Comparison of ENCODE assay signal across 16 mouse cellular contexts in the genomic region with DNA sequence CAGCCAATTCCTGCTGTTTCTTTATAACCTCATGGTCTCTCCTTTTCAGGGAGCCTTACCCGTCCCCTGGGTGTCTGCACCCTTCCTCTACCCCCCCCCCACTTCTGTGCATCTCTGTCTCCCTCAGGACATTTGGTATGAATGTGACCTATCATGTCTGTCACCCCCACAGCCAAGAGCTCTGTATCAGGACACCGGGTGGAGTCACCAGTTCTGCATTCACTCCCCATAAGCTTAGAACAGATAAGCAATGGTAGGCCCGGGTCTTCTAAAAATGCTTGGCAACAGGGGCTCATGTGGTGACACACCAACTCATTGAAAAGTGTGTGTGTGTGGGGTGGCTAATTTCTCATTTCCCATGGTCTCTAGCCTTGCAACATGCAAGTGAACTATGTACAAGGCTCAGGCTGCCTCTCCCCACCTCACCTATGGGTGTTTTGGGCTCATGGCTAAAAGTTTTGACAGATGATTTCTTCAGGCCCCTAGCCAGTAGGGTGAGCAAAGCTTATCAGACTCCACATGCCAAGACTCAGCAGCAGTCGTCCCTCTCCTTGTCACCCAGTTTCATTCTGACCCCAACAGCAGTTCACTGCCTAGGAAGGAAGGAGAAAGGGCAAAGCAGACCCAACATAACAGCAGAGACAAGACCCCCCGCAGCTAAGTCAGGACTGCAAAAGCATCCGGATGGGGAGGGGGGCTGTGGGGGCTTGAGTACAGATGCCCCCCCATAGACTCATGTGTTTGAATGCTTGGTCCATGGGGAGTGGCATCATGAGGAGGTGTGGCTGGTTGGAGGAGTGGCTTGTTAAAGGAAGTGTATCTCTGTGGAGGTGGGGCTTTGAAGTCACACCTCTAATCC.
DNase-seq lines count a peak whose midpoint lies in the region; ATAC-seq and TF ChIP-seq lines count a peak whose summit lies in the region.
"Had no signal": no experiment of that assay in that cellular context is flagged by ENCODE, and none has a peak within 500 bp of the region (broad histone marks: within the 10 kb centered on the region; RNA-seq: fewer than 3 reads in every experiment).

No protein-coding gene starts in this region.

- H3K36me3 ChIP-seq in heart, embryonic 10.5 days, result no peaks in the 10 kb centered on the region
- H3K36me3 ChIP-seq in heart, adult 2 months (ENCODE audit: control insufficient read depth, insufficient read depth, low read length), result peaks cover 5% of the 10 kb centered on the region; the same call in 1 of the 2 replicates
- peaks cover 68% of the 10 kb centered on the region for H3K36me3 ChIP-seq in G1E (replicated peaks)
- H3K36me3 ChIP-seq in embryonic facial prominence, embryonic 10.5 days (replicated peaks), result no peaks in the 10 kb centered on the region
- no peaks in the 10 kb centered on the region for H3K36me3 ChIP-seq in liver, embryonic 16.5 days (ENCODE audit: control insufficient read depth, insufficient read depth)
- no peaks in the 10 kb centered on the region for H3K36me3 ChIP-seq in kidney, embryonic 16.5 days (ENCODE audit: insufficient read depth, low read length)
- H3K36me3 ChIP-seq: hindbrain, embryonic 15.5 days; neural tube, embryonic 15.5 days had no signal

- peak overlapping the region; percentile 18; the same call in 1 of the 2 replicates for H3K27ac ChIP-seq in heart, embryonic 10.5 days
- H3K27ac ChIP-seq in heart, adult 2 months, result no peak overlapping the region
- 0 out of 2 replicates have a peak overlapping the region, but pooled peaks have one; percentile 6 for H3K27ac ChIP-seq in embryonic facial prominence, embryonic 10.5 days (replicated peaks)
- peak overlapping the region; percentile 75 for H3K27ac ChIP-seq in liver, embryonic 16.5 days (ENCODE audit: low read length)
- no peak overlapping the region for H3K27ac ChIP-seq in kidney, embryonic 16.5 days (ENCODE audit: low read length)
- H3K27ac ChIP-seq: hindbrain, embryonic 15.5 days; neural tube, embryonic 15.5 days had no signal

- no peak for TF ChIP-seq POLR2A in heart, adult 2 months (IDR thresholded peaks at IDR 0.05; ENCODE audit: insufficient read depth, low read depth, low read length)

- no peak for DNase-seq in heart, embryonic 10.5 days (ENCODE audit: low spot score)
- DNase-seq in heart, adult 2 months, result no peak
- DNase-seq in G1E (ENCODE audit: low spot score), result no peak
- no peak for DNase-seq in embryonic facial prominence, embryonic 10.5 days (ENCODE audit: low spot score)
- DNase-seq in heart, postnatal 4 days, result no peak
- DNase-seq: adrenal gland, adult 2 months; cerebellum, adult 9-10 months; kidney, adult 8-10 months; right cerebral cortex, postnatal 4 days; thymus, postnatal 25 days had no signal

- peaks cover 12% of the 10 kb centered on the region; the same call in 1 of the 2 replicates for H3K27me3 ChIP-seq in heart, embryonic 10.5 days (ENCODE audit: insufficient read depth, poor library complexity, severe bottlenecking)
- no peaks in the 10 kb centered on the region for H3K27me3 ChIP-seq in heart, adult 2 months (ENCODE audit: control insufficient read depth, insufficient read depth, low read length)
- no peaks in the 10 kb centered on the region for H3K27me3 ChIP-seq in G1E (ENCODE audit: insufficient read depth, low read length)
- H3K27me3 ChIP-seq in embryonic facial prominence, embryonic 10.5 days (replicated peaks; ENCODE audit: low read depth, poor library complexity, severe bottlenecking), result 0 out of 2 replicates have a peak, but pooled peaks cover 10% of the 10 kb centered on the region
- no peaks in the 10 kb centered on the region; the same call in 1 of the 2 replicates for H3K27me3 ChIP-seq in liver, embryonic 16.5 days (ENCODE audit: control insufficient read depth, insufficient read depth, low read depth, low read length)
- peaks cover 7% of the 10 kb centered on the region; the same call in 1 of the 2 replicates for H3K27me3 ChIP-seq in kidney, embryonic 16.5 days (ENCODE audit: insufficient read depth, low read length)
- H3K27me3 ChIP-seq: hindbrain, embryonic 15.5 days had no signal

- 46% methylated on average over 6 of the region's 6 CpGs for WGBS in heart, embryonic 10.5 days
- 53% methylated on average over 6 of the region's 6 CpGs for WGBS in heart, adult 2 months
- WGBS in embryonic facial prominence, embryonic 10.5 days, result 79% methylated on average over 6 of the region's 6 CpGs
- WGBS in liver, embryonic 16.5 days (ENCODE audit: insufficient replicate concordance), result 22% methylated on average over 6 of the region's 6 CpGs
- 82% methylated on average over 6 of the region's 6 CpGs for WGBS in kidney, embryonic 16.5 days

- peak; percentile 15; the same call in 1 of the 2 replicates for ATAC-seq in G1E (ENCODE audit: extremely low read depth, insufficient number of reproducible peaks, low FRiP score, poor library complexity, severe bottlenecking)
- ATAC-seq in liver, embryonic 16.5 days (ENCODE audit: low read depth), result peak; percentile 90
- ATAC-seq in kidney, embryonic 16.5 days (ENCODE audit: low FRiP score, low TSS enrichment), result no peak
- ATAC-seq: lung, postnatal 0 days had no signal

- peaks cover 39% of the 10 kb centered on the region for H3K4me1 ChIP-seq in heart, embryonic 10.5 days
- H3K4me1 ChIP-seq in heart, adult 2 months (ENCODE audit: control insufficient read depth, insufficient read depth, low read length), result peaks cover 11% of the 10 kb centered on the region
- peaks cover 26% of the 10 kb centered on the region for H3K4me1 ChIP-seq in G1E (ENCODE audit: insufficient read depth, low read depth, low read length)
- H3K4me1 ChIP-seq in embryonic facial prominence, embryonic 10.5 days, result peaks cover 53% of the 10 kb centered on the region
- H3K4me1 ChIP-seq in liver, embryonic 16.5 days (ENCODE audit: control insufficient read depth, low read depth, low read length), result peaks cover 17% of the 10 kb centered on the region
- no peaks in the 10 kb centered on the region for H3K4me1 ChIP-seq in kidney, embryonic 16.5 days (ENCODE audit: insufficient read depth, low read length)

- no peak for TF ChIP-seq CTCF in heart, adult 2 months (IDR thresholded peaks at IDR 0.05)
- TF ChIP-seq CTCF in G1E (IDR thresholded peaks at IDR 0.05; ENCODE audit: low read depth, low read length), result no peak

- H3K4me2 ChIP-seq in liver, embryonic 16.5 days (ENCODE audit: low read depth, low read length), result peak overlapping the region; percentile 33
- no peak overlapping the region for H3K4me2 ChIP-seq in kidney, embryonic 16.5 days (replicated peaks; ENCODE audit: low read depth, low read length)
- H3K4me2 ChIP-seq: hindbrain, embryonic 15.5 days; midbrain, embryonic 11.5 days; neural tube, embryonic 15.5 days had no signal

- TF ChIP-seq EP300 in heart, adult 2 months (IDR thresholded peaks at IDR 0.05; ENCODE audit: insufficient read depth, low read depth, low read length), result no peak

- no peak overlapping the region for H3K9ac ChIP-seq in heart, adult 2 months (ENCODE audit: low read depth, low read length)
- H3K9ac ChIP-seq in liver, embryonic 16.5 days (ENCODE audit: low read depth, low read length), result 0 out of 2 replicates have a peak overlapping the region, but pooled peaks have one; percentile 4
- no peak overlapping the region for H3K9ac ChIP-seq in kidney, embryonic 16.5 days (replicated peaks; ENCODE audit: low read length)
- H3K9ac ChIP-seq: hindbrain, embryonic 15.5 days; neural tube, embryonic 15.5 days had no signal

- intact Hi-C loops in heart, adult 2 months (cut with DNase I), result no loop called here

- H3K79me2 ChIP-seq in heart, adult 2 months (replicated peaks; ENCODE audit: control insufficient read depth, insufficient read depth, low read length), result no peaks in the 10 kb centered on the region

- no peak overlapping the region for H3K4me3 ChIP-seq in heart, embryonic 10.5 days
- H3K4me3 ChIP-seq in heart, adult 2 months, result no peak overlapping the region
- no peak overlapping the region for H3K4me3 ChIP-seq in G1E (ENCODE audit: low read depth, low read length)
- no peak overlapping the region for H3K4me3 ChIP-seq in embryonic facial prominence, embryonic 10.5 days
- peak overlapping the region; percentile 13; the same call in 1 of the 2 replicates for H3K4me3 ChIP-seq in liver, embryonic 16.5 days (ENCODE audit: low read depth, low read length)
- no peak overlapping the region for H3K4me3 ChIP-seq in kidney, embryonic 16.5 days (ENCODE audit: low read length)
- H3K4me3 ChIP-seq: hindbrain, embryonic 15.5 days; neural tube, embryonic 15.5 days had no signal

- no peaks in the 10 kb centered on the region for H3K9me3 ChIP-seq in heart, embryonic 10.5 days
- no peaks in the 10 kb centered on the region for H3K9me3 ChIP-seq in G1E (replicated peaks)
- H3K9me3 ChIP-seq in embryonic facial prominence, embryonic 10.5 days, result no peaks in the 10 kb centered on the region
- H3K9me3 ChIP-seq in liver, embryonic 16.5 days (replicated peaks; ENCODE audit: control insufficient read depth, low read length), result no peaks in the 10 kb centered on the region
- H3K9me3 ChIP-seq in kidney, embryonic 16.5 days (ENCODE audit: low read length), result no peaks in the 10 kb centered on the region
- H3K9me3 ChIP-seq: hindbrain, embryonic 15.5 days; neural tube, embryonic 15.5 days had no signal

Comparison
In these comparisons a context has a peak if more than half of its experiments do, and no peak if none do; other contexts are left out.
1. H3K27ac ChIP-seq: peak in heart, embryonic 10.5 days (single experiment), embryonic facial prominence, embryonic 10.5 days (single experiment) and liver, embryonic 16.5 days (single experiment); none in heart, adult 2 months (single experiment) and kidney, embryonic 16.5 days (single experiment).